Mouse (Mus musculus) adrenal gland, adult 2 months (tissue): ENCODE results near the gene Chit1. TPM values are rescaled to one million over a fixed set of nuclear protein-coding genes. Genes with fewer than 3 reads are reported as not detected.
A peak's percentile ranks its signal among the peaks of the same experiment; 100 is the strongest.

ENCODE experiments used
- DNase-seq: peaks from one replicate; pipeline ENCODE4 v3.0.0; 2021
- polyA plus RNA-seq: library from polyadenylated mRNA; depleted of rRNA; stranded (reverse); fragments of >200 nt; gene quantifications from 2 replicates; pipeline ENCODE4 v1.2.3, GENCODE M21; 2012
- total RNA-seq, 2 experiments: library from RNA; stranded (reverse); gene quantifications; 2 replicates each; pipeline ENCODE4 v1.2.3; 2021

The Chit1 gene
- total and polyA plus RNA-seq, 3 experiments, result 0.07 TPM; not detected in 2

GRCm38 (mm10) chr1:134079477-134080163 lies 31.4 kb upstream of the Chit1 start:
- peak; percentile 61 for DNase-seq

DNA sequence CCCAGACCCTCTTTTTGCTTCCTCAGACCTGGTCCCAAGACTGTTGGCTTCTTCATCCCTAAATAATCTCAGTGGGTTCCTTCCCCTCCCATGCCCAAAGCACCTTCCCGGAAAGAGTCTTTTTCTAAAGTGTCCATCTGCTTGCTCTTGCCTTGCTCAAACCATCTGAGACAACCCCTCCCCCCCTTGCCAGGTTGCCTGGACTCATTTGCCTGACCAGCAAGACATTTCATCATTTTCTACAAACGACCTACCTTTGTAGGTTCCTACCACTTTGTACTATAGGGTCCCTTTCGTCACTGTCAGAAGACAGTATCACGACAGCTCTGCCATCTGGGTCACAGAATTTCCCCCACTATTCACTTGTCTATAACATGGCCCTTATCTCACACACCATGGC lies 30.6 kb upstream of the Chit1 start:
- DNase-seq, result no peak

DNA sequence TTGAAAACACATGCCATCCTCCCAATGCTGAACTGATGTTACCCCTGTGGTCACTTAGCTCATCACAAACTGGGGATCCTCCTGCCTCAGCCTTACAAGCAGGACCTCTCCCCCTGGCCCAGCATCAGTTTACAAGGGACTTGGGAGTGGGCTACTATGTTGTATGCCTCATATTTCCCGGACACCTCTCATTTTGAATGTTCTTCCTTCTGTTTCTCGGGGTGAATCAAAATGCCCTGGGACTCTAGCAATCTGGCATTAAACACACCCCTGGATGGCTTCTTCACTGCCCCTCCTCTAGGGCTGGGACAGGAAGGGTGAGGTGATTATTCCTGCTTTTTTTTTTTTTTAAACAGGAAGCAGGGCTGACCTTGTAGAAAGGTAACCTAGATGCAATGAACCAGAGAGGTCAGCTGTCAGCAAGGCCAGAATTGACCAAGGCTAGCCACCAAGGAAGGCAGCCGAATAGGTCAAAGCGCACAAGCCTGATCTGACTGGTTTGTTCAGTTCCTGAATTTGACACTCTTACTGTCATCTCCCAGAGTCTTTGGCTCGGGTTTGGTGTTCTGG lies 30.1 kb upstream of the Chit1 start:
- no peak for DNase-seq

DNA sequence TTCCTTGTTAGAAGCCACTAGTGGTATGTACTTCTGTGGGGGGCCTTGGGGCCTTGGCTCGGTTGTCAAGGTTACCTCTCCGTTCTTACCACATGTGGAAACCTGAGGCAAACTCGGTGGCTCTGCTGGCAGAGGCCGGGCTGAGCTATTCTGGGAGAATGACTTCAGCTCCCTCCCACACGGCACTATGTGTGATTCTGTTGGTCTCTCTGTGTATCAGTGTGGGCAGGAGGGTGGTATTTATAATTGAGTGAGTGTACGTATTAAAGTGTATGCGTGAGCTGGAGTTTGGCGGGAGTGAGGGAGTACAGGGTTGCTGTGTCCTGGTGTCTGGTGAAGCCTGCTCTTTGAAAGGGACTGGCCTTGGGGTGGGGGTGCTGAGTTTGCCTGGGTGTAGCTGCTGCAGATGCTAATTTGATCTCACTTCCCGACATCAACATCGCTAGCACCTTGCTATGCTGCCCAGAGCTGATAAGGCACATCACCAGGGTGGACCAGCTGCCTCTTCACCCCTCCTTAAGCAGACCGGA lies 28.0 kb upstream of the Chit1 start:
- DNase-seq, result peak; percentile 83

- DNase-seq, result no peak
Observed at GRCm38 (mm10) chr1:134083676-134084075, 27.4 kb upstream of the Chit1 start.

GRCm38 (mm10) chr1:134084128-134084527 lies 26.9 kb upstream of the Chit1 start:
- DNase-seq, result no peak

DNA sequence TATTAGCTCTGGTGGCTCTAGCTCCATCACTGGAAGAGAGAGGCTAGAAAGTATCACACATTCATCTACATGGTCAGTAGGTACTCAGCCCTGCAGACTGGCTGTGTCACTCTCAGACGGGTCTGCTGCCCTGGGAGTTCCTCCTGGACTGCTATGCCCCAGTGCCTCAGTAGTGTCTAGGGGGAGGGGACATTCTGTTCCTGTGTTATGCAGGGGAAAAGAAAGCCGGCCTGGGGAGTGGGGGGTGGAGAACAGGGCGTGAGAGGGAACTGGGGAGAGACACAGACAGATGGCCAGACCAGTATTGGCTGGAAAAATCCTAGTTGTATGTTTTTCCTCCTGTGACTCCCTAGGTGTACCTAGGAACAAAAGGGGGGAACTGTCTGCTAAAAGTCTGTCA lies 25.0 kb upstream of the Chit1 start:
- no peak for DNase-seq

DNA sequence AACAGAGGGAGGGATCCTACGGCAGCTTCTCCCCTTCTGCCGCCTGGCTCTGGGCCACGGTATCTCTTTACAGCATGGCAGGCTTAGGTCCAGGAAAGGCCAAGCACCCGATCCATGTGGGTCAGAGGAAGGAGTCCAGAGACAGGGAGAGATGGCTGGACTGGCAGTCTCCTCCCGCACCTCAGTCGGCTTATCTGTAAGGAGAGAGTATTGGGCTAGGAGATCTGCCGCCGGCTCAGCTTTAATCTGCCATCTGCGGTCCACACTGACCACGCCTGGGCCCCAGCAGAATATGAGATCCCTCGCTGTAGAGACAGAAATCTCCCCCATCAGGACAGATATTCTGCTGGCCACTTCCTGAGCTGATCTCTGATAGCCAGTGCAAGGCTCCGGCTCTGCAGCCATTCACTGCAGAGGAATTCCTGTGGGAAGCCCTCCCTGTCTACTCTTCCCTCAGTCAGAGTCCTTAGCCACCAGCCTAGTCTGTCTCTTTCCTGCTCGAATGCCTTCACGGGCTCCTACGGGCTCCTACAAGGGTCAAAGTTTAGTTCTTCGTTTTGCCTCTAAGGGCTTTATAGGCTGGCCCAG lies 24.1 kb upstream of the Chit1 start:
- no peak for DNase-seq

- no peak for DNase-seq
Observed at GRCm38 (mm10) chr1:134089074-134089473, 22.0 kb upstream of the Chit1 start.

DNA sequence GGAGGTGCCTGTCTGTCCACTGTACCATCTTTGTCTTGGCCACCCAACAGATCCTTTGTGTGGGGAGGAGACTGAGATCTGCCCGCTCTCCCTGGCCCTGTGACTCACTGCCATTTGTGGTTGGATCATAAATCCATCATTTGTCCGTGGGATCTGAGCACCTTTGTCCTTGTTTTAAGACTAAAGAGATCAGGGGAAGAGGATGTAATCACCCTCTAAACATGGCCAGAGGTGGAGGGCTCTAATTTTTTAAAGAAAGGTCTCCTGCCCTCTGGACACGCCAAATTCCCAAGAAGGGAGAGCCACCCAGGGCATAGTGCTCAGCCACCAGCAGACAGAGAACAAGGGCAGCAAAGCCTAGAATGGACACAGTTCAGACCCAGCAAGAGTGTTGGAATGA lies 19.2 kb upstream of the Chit1 start:
- peak; percentile 56 for DNase-seq

DNA sequence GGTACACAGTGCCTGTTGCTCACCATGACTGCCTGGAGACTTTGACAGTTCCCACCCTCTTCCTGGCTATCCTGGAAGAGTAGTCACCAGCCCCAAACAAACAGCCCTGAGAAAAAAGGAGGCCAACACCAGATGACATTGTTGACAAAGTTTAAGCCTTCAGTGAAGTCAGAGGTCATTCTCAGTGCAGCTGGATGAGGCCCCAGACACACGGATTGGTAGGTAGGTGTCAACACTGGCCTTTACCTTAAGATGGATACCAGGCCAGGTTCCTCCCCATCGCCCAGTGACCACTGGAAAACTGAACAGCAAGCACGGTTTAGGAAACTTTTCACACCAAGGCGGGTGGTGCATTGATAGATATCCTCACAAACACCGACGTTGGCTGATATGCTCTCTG lies 18.7 kb upstream of the Chit1 start:
- no peak for DNase-seq

- peak; percentile 97 for DNase-seq
Observed at GRCm38 (mm10) chr1:134092852-134093770, 17.9 kb upstream of the Chit1 start.

DNA sequence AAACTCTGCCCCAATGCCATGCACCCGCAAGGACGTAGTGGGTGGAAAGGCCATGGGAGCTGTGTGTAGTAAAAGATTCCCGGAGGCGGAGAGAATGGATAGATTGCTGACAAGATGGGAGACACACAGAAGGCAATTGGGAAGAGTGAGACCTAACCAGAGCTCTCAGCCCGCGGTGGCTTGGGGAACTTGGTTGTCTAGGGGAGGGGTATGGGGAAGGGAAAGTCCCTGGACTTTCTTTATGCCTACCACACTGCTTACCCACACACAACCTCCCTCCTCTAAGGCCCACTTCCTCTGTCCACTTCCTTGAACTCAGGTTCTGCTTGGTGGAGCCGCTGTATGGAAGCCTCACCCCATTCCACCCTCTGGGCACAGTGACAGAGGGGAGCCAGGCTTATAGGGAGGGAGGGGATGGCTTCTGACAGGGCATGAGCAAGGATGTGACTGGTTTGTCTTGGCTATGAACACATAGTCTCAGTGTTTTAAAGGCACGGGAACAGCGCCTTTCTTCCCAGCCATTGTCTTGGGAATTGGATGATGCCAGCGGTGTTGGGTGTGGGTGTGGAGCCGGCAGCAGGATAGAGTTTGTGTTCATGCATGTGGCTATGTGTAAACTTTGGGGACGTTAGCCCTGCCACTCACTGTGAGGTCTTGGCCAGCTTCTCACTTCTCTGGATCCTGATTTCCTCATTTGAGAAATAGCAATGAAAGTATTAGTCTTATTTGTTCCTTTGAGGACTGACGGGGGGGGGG lies 17.1 kb upstream of the Chit1 start:
- DNase-seq, result peak; percentile 47

- DNase-seq, result no peak
Observed at GRCm38 (mm10) chr1:134095033-134095612, 15.9 kb upstream of the Chit1 start.

GRCm38 (mm10) chr1:134095721-134096120 lies 15.3 kb upstream of the Chit1 start:
- DNase-seq, result no peak

- no peak for DNase-seq
Observed at GRCm38 (mm10) chr1:134096264-134096934, 14.6 kb upstream of the Chit1 start.

DNA sequence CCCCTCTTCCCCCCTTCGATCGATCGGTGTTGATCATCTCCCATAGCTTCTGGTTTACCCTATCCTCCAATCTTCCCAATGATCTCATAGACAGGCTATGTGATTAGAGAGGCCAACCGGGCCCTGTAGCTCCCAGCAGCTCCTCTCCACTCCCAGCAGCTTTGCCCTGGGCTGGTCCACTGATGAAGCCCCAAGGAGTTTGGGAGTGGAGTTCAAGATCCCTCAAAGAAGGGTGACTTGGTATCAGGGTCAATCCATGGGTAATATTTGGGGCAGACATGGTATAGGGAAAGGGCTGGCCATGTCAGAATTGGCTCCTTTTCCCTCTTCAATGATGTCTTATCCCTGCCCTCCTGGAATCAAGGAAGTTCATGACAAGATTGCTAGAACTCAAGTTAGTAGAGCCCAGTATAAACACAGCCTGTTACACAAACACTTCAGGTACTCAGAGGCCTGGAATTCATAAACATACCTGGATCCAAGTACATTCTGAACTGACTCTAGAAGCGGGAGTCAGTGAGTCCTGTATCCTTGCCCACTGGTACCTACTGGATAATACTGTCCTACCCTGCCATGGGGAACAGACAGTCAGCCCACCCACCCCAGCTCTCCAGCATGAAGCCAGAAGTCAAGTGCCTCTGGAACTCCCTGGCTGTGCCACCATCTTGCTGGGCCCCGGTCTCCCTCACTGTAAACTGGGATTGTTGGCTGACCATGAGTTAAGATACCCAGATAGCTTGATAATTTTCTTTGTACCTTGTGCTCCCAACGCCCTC lies 13.8 kb upstream of the Chit1 start:
- no peak for DNase-seq

- DNase-seq, result peak; percentile 76
Observed at GRCm38 (mm10) chr1:134097956-134098725, 12.9 kb upstream of the Chit1 start.
